Mouse (Mus musculus) ES-CJ7 (cell line): ENCODE measurements around the gene Sms.

Experiments used
- DNase-seq: peaks from one replicate; pipeline ENCODE4 v3.0.0; 2011; ENCODE audit warnings: low read depth, low spot score

Sms gene

DNA sequence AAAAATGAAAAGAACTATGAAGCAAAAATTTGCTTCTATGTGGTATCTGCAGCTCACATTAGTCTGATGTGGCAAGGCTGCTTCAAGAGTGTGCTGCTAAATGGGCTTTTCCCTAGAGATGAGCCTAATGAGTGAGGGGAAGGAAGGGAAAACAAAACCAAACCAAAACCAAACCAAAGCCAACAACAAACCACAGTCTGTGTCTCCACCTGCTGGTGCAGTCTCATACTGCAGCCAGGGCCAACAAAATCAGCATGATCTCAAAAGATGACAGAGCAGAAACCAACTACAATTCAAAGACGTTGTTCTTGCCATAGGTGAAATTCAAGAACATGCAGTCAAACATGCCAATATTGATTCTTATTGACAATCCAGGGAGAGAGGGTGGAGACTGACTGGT, 37.7 kb downstream of the Sms start:
- DNase-seq = peak; percentile 44

GRCm38 (mm10) chrX:157449000-157449399, 43.1 kb downstream of the Sms start:
- peak; percentile 19 for DNase-seq

GRCm38 (mm10) chrX:157447431-157447830, 44.7 kb downstream of the Sms start:
- no peak for DNase-seq

DNA sequence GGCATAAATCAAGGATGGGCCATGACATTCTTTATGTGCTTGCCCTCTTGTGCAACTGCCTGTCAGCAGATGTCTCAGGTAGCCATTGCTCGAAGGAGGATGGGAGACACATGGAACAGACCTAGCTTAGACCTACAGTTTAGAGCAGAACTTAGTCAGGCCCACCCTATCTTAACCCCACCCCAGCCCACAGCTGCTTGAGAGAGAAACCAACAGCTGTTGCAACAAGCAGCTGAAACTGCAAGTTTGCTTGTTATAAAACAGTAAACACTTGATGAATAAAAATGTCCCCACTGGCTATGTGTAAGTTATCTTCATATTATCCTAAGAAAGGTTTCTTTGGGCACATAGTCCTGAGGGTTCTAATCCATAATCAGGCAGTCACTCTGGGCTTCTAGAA, 57.3 kb downstream of the Sms start:
- no peak for DNase-seq

DNA sequence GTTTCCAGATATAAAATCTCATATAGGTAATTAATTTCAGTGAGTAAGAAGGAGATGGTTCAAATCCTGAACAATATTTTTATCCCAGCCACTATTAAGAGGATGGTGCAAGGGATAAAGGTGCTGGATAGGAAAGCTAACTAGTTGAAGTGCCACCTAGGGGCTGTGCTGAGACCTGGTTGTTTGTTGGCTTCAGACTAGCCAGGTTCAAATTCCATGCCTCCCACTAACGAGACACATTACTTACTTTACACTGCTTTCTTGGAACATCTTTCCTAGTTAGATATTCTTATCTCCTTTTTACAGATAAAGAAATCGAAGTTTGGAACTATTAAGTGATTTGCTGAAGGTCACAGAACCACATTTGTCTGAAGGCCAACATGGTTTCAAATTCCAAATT, 72.6 kb downstream of the Sms start:
- no peak for DNase-seq

DNA sequence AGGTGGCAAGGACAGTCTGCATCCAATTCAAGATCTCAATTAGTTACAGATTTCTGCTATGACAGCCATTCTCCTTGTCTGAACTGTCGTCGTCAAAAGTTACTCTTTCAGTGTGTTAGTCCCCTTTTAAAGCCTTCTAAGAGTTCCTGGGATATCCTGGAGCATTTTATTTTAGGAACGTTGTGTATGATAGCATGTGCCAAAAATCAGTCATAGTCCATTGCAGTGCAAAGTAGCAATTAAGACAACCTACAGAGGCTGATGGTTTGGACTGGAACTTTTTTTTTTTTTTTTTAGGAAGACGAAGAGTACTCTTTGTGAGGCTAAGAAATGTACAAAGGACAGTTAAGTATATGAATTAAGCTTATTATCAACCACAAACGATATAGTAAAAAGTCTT, 76.9 kb downstream of the Sms start, which contains the start of gene Phex:
Phex (minus strand) TSS at position 101 of the 400 bp plus-strand sequence.
- no peak for DNase-seq

GRCm38 (mm10) chrX:157404919-157405318, 87.2 kb downstream of the Sms start:
- DNase-seq = no peak
